Mouse (Mus musculus) limb, embryonic 10.5 days (tissue): ENCODE results near the gene Vmn1r53. TPM values are rescaled to one million over a fixed set of nuclear protein-coding genes. Genes with fewer than 3 reads are reported as not detected.
"Not testable (repeated sequence)": the region's sequence is repeated elsewhere in the genome, so short reads cannot be mapped to it uniquely, and the experiment has no call there.

Experiments used
- DNase-seq: peaks from one replicate; pipeline ENCODE4 v3.0.0-alpha.2; 2017; ENCODE audit warnings: low spot score
- H3K27ac ChIP-seq: fragments of 300-500 bp; sonication (generic); 2 replicates; pipeline ENCODE4 v1.5.1; 2016; ENCODE audit warnings: mild to moderate bottlenecking
- H3K27me3 ChIP-seq: fragments of 300-500 bp; sonication (generic); 2 replicates; pipeline ENCODE4 v1.6.1; 2016; ENCODE audit warnings: low read depth, mild to moderate bottlenecking; ENCODE audit not compliant: poor library complexity, severe bottlenecking
- H3K36me3 ChIP-seq: fragments of 300-500 bp; sonication (generic); 2 replicates; pipeline ENCODE4 v1.6.1; 2016; ENCODE audit warnings: mild to moderate bottlenecking, moderate library complexity
- H3K4me1 ChIP-seq: fragments of 300-500 bp; sonication (generic); 2 replicates; pipeline ENCODE4 v1.6.1; 2016
- H3K4me3 ChIP-seq: fragments of 300-500 bp; sonication (generic); 2 replicates; pipeline ENCODE4 v1.5.1; 2016; ENCODE audit warnings: mild to moderate bottlenecking, moderate library complexity
- H3K9me3 ChIP-seq: fragments of 300-500 bp; sonication (generic); replicated peaks from 2 replicates; pipeline ENCODE4 v1.6.1; 2016; ENCODE audit warnings: mild to moderate bottlenecking
- WGBS: fragments of 180-500 bp; shearing (Covaris S2); methylation state at CpG from one replicate; pipeline ENCODE4 v1.1.7; 2016; 5-methylcytosine and 5-hydroxymethylcytosine counted together
- polyA plus RNA-seq: library from polyadenylated mRNA; unstranded; fragments of >200 nt; fragmentation: Nextera tagmentation; extraction: Ambion mirVana; gene quantifications from 2 replicates; pipeline ENCODE4 v1.2.1, GENCODE M21; 2016

Vmn1r53 gene
- not detected in 2 replicates for polyA plus RNA-seq

- Histone ChIP-seq H3K9me3 (no peaks in the 10 kb centered on the region; the same call in 1 of the 2 replicates), H3K27me3 (no peaks in the 10 kb centered on the region), H3K4me3 (no peak within 1 kb of the TSS), H3K27ac (no peak within 1 kb of the TSS), H3K36me3 (no peaks in the 10 kb centered on the region), H3K4me1 (no peaks in the 10 kb centered on the region)
- WGBS, result 87% methylated on average over 1 of the region's 1 CpGs
- no peak for DNase-seq
Observed at GRCm38 (mm10) chr6:90224338-90224737, at the start of gene Vmn1r53. TSS of gene Vmn1r53 (minus strand) at chr6:90224438.

GRCm38 (mm10) chr6:90246000-90246399 lies 21.8 kb upstream of the Vmn1r53 start, which contains the start of gene Vmn1r54:
TSS of gene Vmn1r54 (plus strand) at chr6:90246300.
- no peak within 1 kb of the TSS for H3K4me3 ChIP-seq
- WGBS, result 83% methylated on average over 1 of the region's 1 CpGs
- no peaks in the 10 kb centered on the region for H3K27me3 ChIP-seq
- H3K9me3 ChIP-seq, result no peaks in the 10 kb centered on the region
- no peaks in the 10 kb centered on the region for H3K36me3 ChIP-seq
- H3K4me1 ChIP-seq, result no peaks in the 10 kb centered on the region
- no peak for DNase-seq
- no peak within 1 kb of the TSS for H3K27ac ChIP-seq

- no peaks in the 10 kb centered on the region for H3K27me3 ChIP-seq
- no peak for DNase-seq
- H3K27ac ChIP-seq, result no peak overlapping the region
- no peaks in the 10 kb centered on the region for H3K36me3 ChIP-seq
- H3K4me3 ChIP-seq, result no peak overlapping the region
- no peaks in the 10 kb centered on the region for H3K4me1 ChIP-seq
- H3K9me3 ChIP-seq, result no peaks in the 10 kb centered on the region
- WGBS, result 85% methylated on average over 3 of the region's 3 CpGs
Observed at GRCm38 (mm10) chr6:90244019-90244418, 19.8 kb upstream of the Vmn1r53 start.

GRCm38 (mm10) chr6:90232681-90233080 lies 8.4 kb upstream of the Vmn1r53 start:
- no peaks in the 10 kb centered on the region for H3K36me3 ChIP-seq
- 59% methylated on average over 27 of the region's 27 CpGs for WGBS
- no peak overlapping the region for H3K4me3 ChIP-seq
- H3K27ac ChIP-seq, result no peak overlapping the region
- H3K9me3 ChIP-seq, result peaks cover 2% of the 10 kb centered on the region; the same call in 1 of the 2 replicates
- DNase-seq, result no peak
- H3K27me3 ChIP-seq, result no peaks in the 10 kb centered on the region
- H3K4me1 ChIP-seq, result no peaks in the 10 kb centered on the region

GRCm38 (mm10) chr6:90232114-90232513 lies 7.9 kb upstream of the Vmn1r53 start:
- H3K27ac ChIP-seq, H3K4me1 ChIP-seq, H3K27me3 ChIP-seq, H3K9me3 ChIP-seq, H3K4me3 ChIP-seq, DNase-seq, H3K36me3 ChIP-seq: not testable (repeated sequence)
- 89% methylated on average over 4 of the region's 4 CpGs for WGBS

GRCm38 (mm10) chr6:90202493-90202892 lies 21.7 kb downstream of the Vmn1r53 start, which contains the start of gene V1ra8:
TSS of gene V1ra8 (plus strand) at chr6:90202793.
- not testable (repeated sequence) for DNase-seq, H3K9me3 ChIP-seq, H3K27me3 ChIP-seq, H3K4me1 ChIP-seq, H3K27ac ChIP-seq, H3K36me3 ChIP-seq, H3K4me3 ChIP-seq
- WGBS, result 88% methylated on average over 2 of the region's 2 CpGs

- 81% methylated on average over 2 of the region's 2 CpGs for WGBS
- no peaks in the 10 kb centered on the region for H3K4me1 ChIP-seq
- H3K4me3 ChIP-seq, result no peak within 1 kb of the TSS
- no peak within 1 kb of the TSS for H3K27ac ChIP-seq
- no peaks in the 10 kb centered on the region for H3K9me3 ChIP-seq
- H3K27me3 ChIP-seq, result no peaks in the 10 kb centered on the region
- DNase-seq, result no peak
- H3K36me3 ChIP-seq, result no peaks in the 10 kb centered on the region
Observed at GRCm38 (mm10) chr6:90174508-90174907, 49.7 kb downstream of the Vmn1r53 start, which contains the start of gene Vmn1r52. TSS of gene Vmn1r52 (plus strand) at chr6:90174808.

Other genes starting within 250 kb of the Vmn1r53 start
- not detected in 2 replicates for gene Vmn1r47, start 208.3 kb downstream of the Vmn1r53 start, polyA plus RNA-seq
- gene Vmn1r48, start 187.6 kb downstream of the Vmn1r53 start, polyA plus RNA-seq, result not detected in 2 replicates
- not detected in 2 replicates for gene Vmn1r49, start 145.9 kb downstream of the Vmn1r53 start, polyA plus RNA-seq
- gene Vmn1r50, start 123.0 kb downstream of the Vmn1r53 start, polyA plus RNA-seq, result not detected in 2 replicates
- gene Vmn1r51, start 101.8 kb downstream of the Vmn1r53 start, polyA plus RNA-seq, result not detected in 2 replicates
- gene Vmn1r52, start 49.6 kb downstream of the Vmn1r53 start, polyA plus RNA-seq, result not detected in 2 replicates
- gene V1ra8, start 21.6 kb downstream of the Vmn1r53 start, polyA plus RNA-seq, result not detected in 2 replicates
- not detected in 2 replicates for gene Vmn1r54, start 21.9 kb upstream of the Vmn1r53 start, polyA plus RNA-seq
- gene BC048671, start 76.8 kb upstream of the Vmn1r53 start, polyA plus RNA-seq, result not detected in 2 replicates
- gene Chst13, start 100.7 kb upstream of the Vmn1r53 start, polyA plus RNA-seq, result 0.09 TPM in 1 of 2 replicates, not detected in the other
- 0.15 and 0.16 TPM in 2 replicates for gene Uroc1, start 108.8 kb upstream of the Vmn1r53 start, polyA plus RNA-seq
- 6.1 and 6.4 TPM in 2 replicates for gene Zxdc, start 145.1 kb upstream of the Vmn1r53 start, polyA plus RNA-seq
- gene Cfap100, start 204.4 kb upstream of the Vmn1r53 start, polyA plus RNA-seq, result 0.30 and 0.64 TPM in 2 replicates
- gene Klf15, start 238.1 kb upstream of the Vmn1r53 start, polyA plus RNA-seq, result 4.3 and 7.5 TPM in 2 replicates